ENCODE assay signal across 20 mouse cellular contexts in genomic region chr17:48051638-48052337, GRCm38 (mm10). TPM values are rescaled to one million over a fixed set of nuclear protein-coding genes. Genes with fewer than 3 reads are reported as not detected.
A peak's percentile ranks its signal among the peaks of the same experiment; 100 is the strongest.
DNase-seq lines count a peak whose midpoint lies in the region; ATAC-seq and TF ChIP-seq lines count a peak whose summit lies in the region.
"Had no signal": no experiment of that assay in that cellular context is flagged by ENCODE, and none has a peak within 500 bp of the region (broad histone marks: within the 10 kb centered on the region; RNA-seq: fewer than 3 reads in every experiment).

No protein-coding gene starts in this region.

- H3K27ac ChIP-seq in heart, adult 2 months = no peak overlapping the region
- peak overlapping the region; percentile 72 for H3K27ac ChIP-seq in intestine, embryonic 16.5 days (ENCODE audit: low read length)
- no peak overlapping the region; the same call in 1 of the 2 replicates for H3K27ac ChIP-seq in lung, embryonic 16.5 days (ENCODE audit: low read length)
- H3K27ac ChIP-seq in stomach, embryonic 15.5 days = peak overlapping the region; percentile 16; the same call in 1 of the 2 replicates
- H3K27ac ChIP-seq: embryonic facial prominence, embryonic 12.5 days; forebrain, embryonic 10.5 days; left cerebral cortex, adult 2 months; limb, embryonic 13.5 days; midbrain, embryonic 10.5 days had no signal

- no peak for TF ChIP-seq CTCF in heart, adult 2 months (IDR thresholded peaks at IDR 0.05)

- no peak for TF ChIP-seq EP300 in heart, adult 2 months (IDR thresholded peaks at IDR 0.05; ENCODE audit: insufficient read depth, low read depth, low read length)

- H3K79me2 ChIP-seq in heart, adult 2 months (replicated peaks; ENCODE audit: control insufficient read depth, insufficient read depth, low read length) = no peaks in the 10 kb centered on the region

- no peak overlapping the region for H3K4me2 ChIP-seq in intestine, embryonic 16.5 days (ENCODE audit: low read depth, low read length)
- no peak overlapping the region for H3K4me2 ChIP-seq in lung, embryonic 16.5 days (ENCODE audit: low read depth, low read length)
- H3K4me2 ChIP-seq in stomach, embryonic 15.5 days = no peak overlapping the region
- H3K4me2 ChIP-seq: embryonic facial prominence, embryonic 12.5 days; limb, embryonic 13.5 days had no signal

- no peaks in the 10 kb centered on the region for H3K36me3 ChIP-seq in heart, adult 2 months (ENCODE audit: control insufficient read depth, insufficient read depth, low read length)
- H3K36me3 ChIP-seq in intestine, embryonic 16.5 days (ENCODE audit: control insufficient read depth, insufficient read depth, low read length) = no peaks in the 10 kb centered on the region
- no peaks in the 10 kb centered on the region for H3K36me3 ChIP-seq in lung, embryonic 16.5 days (ENCODE audit: control insufficient read depth, insufficient read depth, low read length)
- no peaks in the 10 kb centered on the region for H3K36me3 ChIP-seq in stomach, embryonic 15.5 days
- H3K36me3 ChIP-seq: embryonic facial prominence, embryonic 12.5 days; forebrain, embryonic 10.5 days; limb, embryonic 13.5 days; midbrain, embryonic 10.5 days had no signal

- H3K4me1 ChIP-seq in heart, adult 2 months (ENCODE audit: control insufficient read depth, insufficient read depth, low read length) = no peaks in the 10 kb centered on the region
- H3K4me1 ChIP-seq in intestine, embryonic 16.5 days (ENCODE audit: control insufficient read depth, insufficient read depth, low read length) = no peaks in the 10 kb centered on the region
- H3K4me1 ChIP-seq in lung, embryonic 16.5 days (replicated peaks; ENCODE audit: control insufficient read depth, insufficient read depth, low read length) = peaks cover 4% of the 10 kb centered on the region; the same call in 1 of the 2 replicates
- no peaks in the 10 kb centered on the region for H3K4me1 ChIP-seq in stomach, embryonic 15.5 days

- no peak overlapping the region for H3K4me3 ChIP-seq in heart, adult 2 months
- no peak overlapping the region for H3K4me3 ChIP-seq in intestine, embryonic 16.5 days (ENCODE audit: low read length)
- no peak overlapping the region for H3K4me3 ChIP-seq in lung, embryonic 16.5 days (ENCODE audit: low read length)
- H3K4me3 ChIP-seq in stomach, embryonic 15.5 days (replicated peaks) = no peak overlapping the region
- H3K4me3 ChIP-seq: embryonic facial prominence, embryonic 12.5 days; forebrain, embryonic 10.5 days; left cerebral cortex, adult 2 months; limb, embryonic 13.5 days; midbrain, embryonic 10.5 days had no signal

- no peak for TF ChIP-seq POLR2A in heart, adult 2 months (IDR thresholded peaks at IDR 0.05; ENCODE audit: insufficient read depth, low read depth, low read length)

- peak; percentile 92 for ATAC-seq in intestine, embryonic 16.5 days
- peak; percentile 57; the same call in 1 of the 2 replicates for ATAC-seq in lung, embryonic 16.5 days (ENCODE audit: low read depth)
- ATAC-seq in stomach, embryonic 15.5 days (ENCODE audit: insufficient read depth, low FRiP score, low read depth) = peak; percentile 62
- no peak for ATAC-seq in activated CD4-positive, CD25-positive, alpha-beta regulatory T cell, adult 4 months

- no peaks in the 10 kb centered on the region for H3K9me3 ChIP-seq in intestine, embryonic 16.5 days (ENCODE audit: control insufficient read depth, low read length)
- H3K9me3 ChIP-seq in lung, embryonic 16.5 days (ENCODE audit: control insufficient read depth, low read length) = no peaks in the 10 kb centered on the region
- H3K9me3 ChIP-seq in stomach, embryonic 15.5 days = no peaks in the 10 kb centered on the region
- H3K9me3 ChIP-seq: embryonic facial prominence, embryonic 12.5 days; forebrain, embryonic 10.5 days; midbrain, embryonic 10.5 days had no signal

- H3K9ac ChIP-seq in heart, adult 2 months (ENCODE audit: low read depth, low read length) = no peak overlapping the region
- no peak overlapping the region for H3K9ac ChIP-seq in intestine, embryonic 16.5 days (ENCODE audit: low read depth, low read length)
- H3K9ac ChIP-seq in lung, embryonic 16.5 days (ENCODE audit: low read length) = no peak overlapping the region
- no peak overlapping the region for H3K9ac ChIP-seq in stomach, embryonic 15.5 days
- H3K9ac ChIP-seq: embryonic facial prominence, embryonic 12.5 days; limb, embryonic 13.5 days had no signal

- no peaks in the 10 kb centered on the region for H3K27me3 ChIP-seq in heart, adult 2 months (ENCODE audit: control insufficient read depth, insufficient read depth, low read length)
- peaks cover 2% of the 10 kb centered on the region; the same call in 1 of the 2 replicates for H3K27me3 ChIP-seq in intestine, embryonic 16.5 days (replicated peaks; ENCODE audit: control insufficient read depth, insufficient read depth, low read length)
- H3K27me3 ChIP-seq in lung, embryonic 16.5 days (ENCODE audit: control insufficient read depth, insufficient read depth, low read depth, low read length) = peaks cover 4% of the 10 kb centered on the region
- H3K27me3 ChIP-seq in stomach, embryonic 15.5 days (replicated peaks) = peaks cover 5% of the 10 kb centered on the region; the same call in 1 of the 2 replicates

- DNase-seq in heart, adult 11 months = peak; percentile 63
- no peak for DNase-seq in heart, adult 2 months
- DNase-seq in spleen, adult 18-20 months = no peak
- DNase-seq in frontal cortex, postnatal 10 days (ENCODE audit: low spot score in 2 of 2) = no peak
- DNase-seq: adrenal gland, postnatal 36 days; gastrocnemius, postnatal 10 days; kidney, adult 11 months; right cerebral cortex, postnatal 14 days; thymus, postnatal 36 days had no signal

- WGBS in heart, adult 2 months = 54% methylated on average over 5 of the region's 5 CpGs
- WGBS in intestine, embryonic 16.5 days = 52% methylated on average over 5 of the region's 5 CpGs
- 34% methylated on average over 5 of the region's 5 CpGs for WGBS in lung, embryonic 16.5 days
- 41% methylated on average over 5 of the region's 5 CpGs for WGBS in stomach, embryonic 15.5 days

- intact Hi-C loops in heart, adult 2 months (cut with DNase I) = no loop called here

RNA-seq across cellular contexts. Expression of gene 1700122O11Rik, which starts 13.7 kb away (rescaled TPM):
- total RNA-seq in heart, adult 2 months (2021) = not detected
- polyA plus RNA-seq in heart, adult 2 months (2012; rRNA removed) = not detected in 2 replicates
- not detected in 2 replicates for polyA plus RNA-seq in intestine, embryonic 16.5 days (2015; fragmentation: Nextera tagmentation; extraction: Ambion mirVana)
- polyA plus RNA-seq in lung, embryonic 16.5 days (2015; fragmentation: Nextera tagmentation; extraction: Ambion mirVana) = not detected in 2 replicates
- 0.18 TPM in 1 of 2 replicates, not detected in the other for polyA plus RNA-seq in stomach, embryonic 15.5 days (2015; fragmentation: Nextera tagmentation; extraction: Ambion mirVana)
- not detected for polyA plus RNA-seq in activated CD4-positive, CD25-positive, alpha-beta regulatory T cell, adult 4 months (2017; shearing (Covaris generic))
- total RNA-seq: adrenal gland, postnatal 36 days; gastrocnemius, postnatal 10 days; left cerebral cortex, adult 2 months had no signal
- polyA plus RNA-seq: embryonic facial prominence, embryonic 12.5 days; forebrain, embryonic 10.5 days; heart, embryonic 14.5 days; hindbrain, embryonic 11.5 days; limb, embryonic 13.5 days; midbrain, embryonic 10.5 days had no signal

RNA-seq across cellular contexts. Expression of gene 1700067P10Rik, which starts 37.3 kb away (rescaled TPM):
- not detected for total RNA-seq in heart, adult 2 months (2021)
- polyA plus RNA-seq in heart, adult 2 months (2012; rRNA removed) = not detected in 2 replicates
- polyA plus RNA-seq in intestine, embryonic 16.5 days (2015; fragmentation: Nextera tagmentation; extraction: Ambion mirVana) = not detected in 2 replicates
- not detected in 2 replicates for polyA plus RNA-seq in lung, embryonic 16.5 days (2015; fragmentation: Nextera tagmentation; extraction: Ambion mirVana)
- polyA plus RNA-seq in stomach, embryonic 15.5 days (2015; fragmentation: Nextera tagmentation; extraction: Ambion mirVana) = not detected in 2 replicates
- polyA plus RNA-seq in activated CD4-positive, CD25-positive, alpha-beta regulatory T cell, adult 4 months (2017; shearing (Covaris generic)) = not detected
- total RNA-seq: adrenal gland, postnatal 36 days; gastrocnemius, postnatal 10 days; left cerebral cortex, adult 2 months had no signal
- polyA plus RNA-seq: embryonic facial prominence, embryonic 12.5 days; forebrain, embryonic 10.5 days; heart, embryonic 14.5 days; hindbrain, embryonic 11.5 days; limb, embryonic 13.5 days; midbrain, embryonic 10.5 days had no signal

Comparison
In these comparisons a context has a peak if more than half of its experiments do, and no peak if none do; other contexts are left out.
1. H3K27ac ChIP-seq: peak in intestine, embryonic 16.5 days (single experiment) and stomach, embryonic 15.5 days (single experiment); none in heart, adult 2 months (single experiment) and lung, embryonic 16.5 days (single experiment).